Mouse (Mus musculus) MEL-GATA-1-ER (cell line): ENCODE measurements around the gene Eif2b4.

ENCODE experiments used
- DNase-seq: peaks from one replicate; pipeline ENCODE4 v3.0.0-alpha.2; 2012; ENCODE audit warnings: low read depth; ENCODE audit errors: extremely low read depth

Eif2b4 gene

DNA sequence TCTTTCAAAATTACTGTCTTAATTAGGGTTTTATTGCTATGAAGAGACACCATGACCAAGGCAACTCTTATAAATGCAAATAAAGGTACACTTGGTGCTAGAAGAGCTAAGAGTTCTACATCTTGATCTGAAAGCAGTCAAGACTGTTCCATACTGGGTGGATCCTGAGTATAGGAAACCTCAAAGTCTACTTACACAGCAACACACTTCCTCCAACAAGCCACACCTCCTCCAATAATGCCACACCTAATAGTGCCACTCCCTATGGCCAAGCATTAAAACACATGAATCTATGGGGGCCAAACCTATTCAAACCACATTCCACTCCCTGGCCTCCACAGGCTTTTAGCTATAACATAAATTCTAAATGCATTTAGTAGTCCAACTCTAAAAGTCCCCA is 30.8 kb downstream of the Eif2b4 start:
- peak; percentile 56 for DNase-seq

DNA sequence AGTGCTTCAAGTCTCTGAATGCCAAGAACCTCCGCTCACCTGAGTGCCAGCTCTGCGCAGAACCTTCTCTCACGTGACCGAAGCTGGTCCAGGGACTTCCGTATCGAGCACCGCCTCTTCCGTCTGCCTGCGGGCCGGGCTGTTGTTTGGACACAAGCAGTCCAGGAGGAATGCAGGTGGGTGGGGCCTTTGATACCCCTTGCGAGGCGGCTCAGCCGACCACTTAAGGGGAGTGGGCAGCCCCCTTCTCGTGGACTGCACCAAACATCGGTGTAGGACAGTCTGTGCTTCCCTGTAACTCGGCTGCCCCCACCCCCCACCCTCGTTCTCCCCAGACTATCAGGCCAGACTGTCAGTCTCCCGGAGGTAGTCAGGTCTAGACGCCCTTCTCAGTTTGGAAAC is 39.1 kb downstream of the Eif2b4 start, which contains the start of gene Mpv17:
Gene Mpv17 (minus strand): TSS at position 100 of the 402 bp plus-strand sequence.
- peak; percentile 65 for DNase-seq

DNA sequence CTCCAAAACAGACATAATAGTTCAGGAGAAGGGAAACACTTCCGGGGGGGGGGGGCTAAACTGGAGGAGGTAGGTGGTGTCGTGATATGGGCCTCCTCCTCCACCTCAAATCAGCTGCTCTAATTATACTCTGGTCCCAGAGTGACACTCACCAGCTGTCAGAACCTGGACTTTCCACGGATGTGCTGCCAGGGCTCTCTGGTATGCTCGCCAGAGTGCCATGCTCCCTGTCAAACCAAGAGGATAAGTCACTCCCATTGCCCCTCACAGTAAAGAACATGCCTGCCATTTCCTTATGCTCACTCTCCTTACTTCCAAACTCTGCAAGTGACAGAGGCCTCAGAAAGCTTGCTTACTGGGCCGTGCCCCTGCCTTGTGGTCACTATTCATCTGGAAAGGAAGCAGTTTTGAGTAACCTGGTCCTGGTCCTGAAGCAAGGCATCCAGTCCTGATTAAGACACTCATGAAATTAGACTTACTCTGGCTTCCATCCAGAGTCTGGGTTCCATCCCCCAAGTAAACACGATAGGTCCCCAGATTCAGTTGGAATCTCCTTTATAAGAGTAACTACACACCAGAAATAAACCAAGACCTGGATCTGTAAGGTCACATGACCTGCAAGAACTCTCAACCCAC is 39.6 kb downstream of the Eif2b4 start:
- no peak for DNase-seq

DNA sequence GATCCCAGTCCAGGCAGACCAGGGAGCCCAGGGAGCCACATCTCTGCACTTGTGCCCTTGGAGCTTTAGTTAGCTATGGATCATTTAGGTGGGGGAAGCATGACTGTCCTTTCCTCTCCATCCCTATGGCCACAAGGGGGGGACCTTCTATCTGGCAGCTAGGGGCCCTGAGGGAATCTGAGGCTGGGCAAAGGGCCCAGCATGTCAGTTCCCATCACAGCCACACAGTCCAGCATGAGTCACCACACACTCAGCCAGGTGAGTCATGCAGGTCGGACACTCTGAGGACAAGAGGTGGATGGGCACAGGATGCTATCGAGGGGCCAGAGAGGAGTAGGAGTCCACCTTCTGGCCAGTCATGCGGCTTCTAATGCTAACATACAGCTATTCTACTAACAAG is 41.5 kb downstream of the Eif2b4 start:
- DNase-seq, result no peak

DNA sequence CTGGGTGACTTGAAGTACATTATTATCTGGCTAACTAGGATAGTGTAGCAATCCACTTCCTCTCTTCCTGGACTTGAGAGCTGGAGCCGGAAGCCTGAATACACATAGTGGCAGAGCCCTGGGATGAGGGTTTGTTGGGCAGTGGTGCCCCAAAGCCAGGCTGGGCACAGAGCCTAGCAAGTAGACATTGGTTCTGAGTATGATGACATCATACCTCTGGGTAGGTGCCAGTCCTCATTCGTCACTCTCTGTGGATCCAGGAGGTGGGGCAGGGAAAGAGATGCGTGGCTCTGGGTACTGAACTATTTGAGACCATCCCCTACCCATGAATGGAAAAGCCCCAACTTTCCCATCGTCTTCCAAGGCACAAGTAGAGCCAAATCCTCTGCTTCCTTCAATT is 43.4 kb downstream of the Eif2b4 start:
- no peak for DNase-seq

DNA sequence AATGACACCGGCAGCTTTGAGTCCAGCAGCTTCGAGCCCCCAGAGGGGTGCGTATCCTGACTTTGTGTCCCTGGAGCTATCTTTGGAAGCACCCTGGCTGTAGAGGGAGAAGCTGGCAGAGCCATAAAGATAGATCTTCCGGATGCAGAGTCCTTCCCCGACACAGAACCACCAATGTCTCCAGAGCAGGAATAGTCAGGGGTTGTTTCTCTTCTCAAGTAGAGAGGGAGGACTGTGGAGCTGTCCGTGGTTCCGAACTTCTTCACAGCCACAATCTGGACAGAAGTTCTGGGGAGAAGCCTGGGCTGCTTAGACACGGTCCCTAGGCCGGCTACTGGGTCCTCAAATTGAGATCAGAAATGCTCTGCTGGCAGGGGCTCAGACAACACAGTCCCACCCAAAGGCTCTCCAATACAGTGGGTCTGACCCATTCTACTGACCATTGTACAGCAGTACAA is 54.2 kb downstream of the Eif2b4 start:
- DNase-seq, result no peak

DNA sequence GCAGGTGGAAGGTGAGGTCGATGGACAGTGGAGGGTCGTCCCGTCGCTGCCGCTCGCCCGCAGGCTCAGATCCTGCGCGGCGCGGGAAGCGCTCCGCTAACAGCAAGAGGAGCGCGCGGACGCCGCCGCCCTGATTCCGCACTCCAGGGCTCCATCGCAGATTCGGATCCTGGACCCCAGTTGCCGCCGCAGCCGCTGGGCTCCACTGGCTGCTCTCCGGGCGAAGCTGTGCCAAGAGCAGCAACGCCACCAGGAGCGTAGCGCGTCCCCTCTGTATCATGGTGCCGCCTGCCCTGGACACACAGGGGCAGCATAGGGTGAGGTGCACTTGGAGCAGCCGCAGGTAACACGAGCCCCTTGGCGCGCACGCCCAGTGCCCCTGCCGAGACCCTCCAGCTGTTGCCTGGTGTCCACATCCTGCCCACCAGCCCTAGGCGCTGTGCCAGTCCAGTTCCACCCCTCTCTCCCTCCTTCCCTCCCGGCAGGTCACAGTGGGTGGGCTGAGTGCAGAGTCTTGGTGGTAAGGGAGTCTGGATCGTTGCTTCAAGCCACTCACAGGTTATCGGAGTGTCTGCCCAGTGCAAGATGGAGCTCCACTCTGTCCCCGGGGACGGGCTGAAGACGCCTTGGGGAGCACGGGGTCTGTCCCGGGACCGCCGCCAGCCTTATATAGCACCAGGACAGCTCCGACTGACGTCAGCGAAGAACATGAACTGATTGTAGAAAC is 54.8 kb downstream of the Eif2b4 start, which contains the start of gene Ucn:
Gene Ucn (minus strand): TSS at position 589 of the 727 bp plus-strand sequence.
- DNase-seq, result no peak

DNA sequence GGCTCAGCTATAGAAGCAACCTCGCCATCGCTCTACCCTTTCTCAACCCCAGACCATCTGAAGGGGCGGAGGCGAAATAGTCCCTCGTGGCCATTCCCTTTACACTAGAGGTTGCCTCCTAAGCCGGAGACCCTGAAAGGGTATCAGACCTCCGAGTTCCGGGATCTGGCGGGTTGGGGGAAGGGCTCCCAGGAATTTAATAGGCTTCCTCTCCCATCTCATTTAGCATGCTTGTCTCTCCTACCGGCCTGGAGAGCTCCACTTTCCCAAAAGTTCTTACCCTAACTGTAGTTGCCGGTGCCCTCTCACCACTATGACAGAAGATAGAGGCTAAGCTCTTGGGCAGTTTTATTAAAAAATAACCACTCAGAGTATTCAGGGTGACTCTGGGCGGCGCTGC is 55.6 kb downstream of the Eif2b4 start:
- no peak for DNase-seq
